Mouse (Mus musculus) brain, embryonic 14.5 days (tissue): ENCODE data around the gene Ebf1. TPM values are rescaled to one million over a fixed set of nuclear protein-coding genes. Genes with fewer than 3 reads are reported as not detected.
A peak's percentile ranks its signal among the peaks of the same experiment; 100 is the strongest.

Source experiments
- DNase-seq: peaks from one replicate; pipeline ENCODE4 v3.0.0-alpha.2; 2011; ENCODE audit warnings: low read depth
- CTCF ChIP-seq: fragments of 200-500 bp; IDR thresholded peaks from 2 replicates; pipeline ENCODE4 v1.5.1; 2012; ENCODE audit warnings: inconsistent platforms, mild to moderate bottlenecking, moderate library complexity, borderline replicate concordance; ENCODE audit not compliant: insufficient read depth, insufficient read length; ENCODE audit errors: extremely low read depth
- POLR2A ChIP-seq: fragments of 200-500 bp; IDR thresholded peaks from 2 replicates; pipeline ENCODE4 v1.6.1; 2012; ENCODE audit warnings: mild to moderate bottlenecking, inconsistent platforms, borderline replicate concordance; ENCODE audit not compliant: poor library complexity, insufficient read depth, insufficient read length, severe bottlenecking; ENCODE audit errors: extremely low read depth
- polyA plus RNA-seq: library from polyadenylated mRNA; depleted of rRNA; stranded (reverse); fragments of >200 nt; gene quantifications from 2 replicates; pipeline ENCODE4 v1.2.3, GENCODE M21; 2012

Ebf1 gene
- polyA plus RNA-seq, 1 experiment: 53.1 TPM

- TF ChIP-seq POLR2A: no peak
- TF ChIP-seq CTCF: no peak
- DNase-seq: no peak
These were observed 97.1 kb downstream of the Ebf1 start for GRCm38 (mm10) chr11:44714188-44714587.

GRCm38 (mm10) chr11:44715776-44716175 is 98.7 kb downstream of the Ebf1 start:
- TF ChIP-seq POLR2A (no peak), CTCF (no peak)
- no peak for DNase-seq

GRCm38 (mm10) chr11:44716928-44717327 is 99.8 kb downstream of the Ebf1 start:
- DNase-seq: no peak
- TF ChIP-seq POLR2A: no peak
- no peak for TF ChIP-seq CTCF

- DNase-seq: no peak
- no peak for TF ChIP-seq CTCF
- no peak for TF ChIP-seq POLR2A
These were observed 100.5 kb downstream of the Ebf1 start for GRCm38 (mm10) chr11:44717636-44718035.

- DNase-seq: no peak
- TF ChIP-seq CTCF: no peak
- TF ChIP-seq POLR2A: no peak
These were observed 104.9 kb downstream of the Ebf1 start for GRCm38 (mm10) chr11:44721976-44722375.

GRCm38 (mm10) chr11:44723950-44724502 is 106.9 kb downstream of the Ebf1 start:
- TF ChIP-seq CTCF (no peak), POLR2A (no peak)
- no peak for DNase-seq

GRCm38 (mm10) chr11:44725732-44726131 is 108.6 kb downstream of the Ebf1 start:
- TF ChIP-seq POLR2A (no peak), CTCF (no peak)
- no peak for DNase-seq

- no peak for TF ChIP-seq CTCF
- no peak for TF ChIP-seq POLR2A
- DNase-seq: no peak
These were observed 110.3 kb downstream of the Ebf1 start for GRCm38 (mm10) chr11:44727376-44727775.

GRCm38 (mm10) chr11:44727821-44728220 is 110.7 kb downstream of the Ebf1 start:
- DNase-seq: no peak
- no peak for TF ChIP-seq POLR2A
- no peak for TF ChIP-seq CTCF

GRCm38 (mm10) chr11:44728271-44728670 is 111.2 kb downstream of the Ebf1 start:
- no peak for TF ChIP-seq POLR2A
- TF ChIP-seq CTCF: no peak
- DNase-seq: peak; percentile 76

GRCm38 (mm10) chr11:44729931-44730330 is 112.8 kb downstream of the Ebf1 start:
- DNase-seq: no peak
- TF ChIP-seq POLR2A: no peak
- no peak for TF ChIP-seq CTCF

GRCm38 (mm10) chr11:44731763-44732162 is 114.6 kb downstream of the Ebf1 start:
- TF ChIP-seq POLR2A: no peak
- no peak for TF ChIP-seq CTCF

More at GRCm38 (mm10) chr11:44731763-44732162, 114.6 kb downstream of the Ebf1 start:
- no peak for DNase-seq
